In genomic region chr3:108885686-108886530, GRCm38 (mm10) we compare ENCODE assay signal across 9 mouse cellular contexts. TPM values are rescaled to one million over a fixed set of nuclear protein-coding genes. Genes with fewer than 3 reads are reported as not detected.
DNase-seq lines count a peak whose midpoint lies in the region; ATAC-seq and TF ChIP-seq lines count a peak whose summit lies in the region.
"Had no signal": no experiment of that assay in that cellular context is flagged by ENCODE, and none has a peak within 500 bp of the region (broad histone marks: within the 10 kb centered on the region; RNA-seq: fewer than 3 reads in every experiment).

No protein-coding gene starts in this region.

- no peaks in the 10 kb centered on the region for H3K36me3 ChIP-seq in G1E (replicated peaks)
- no peaks in the 10 kb centered on the region for H3K36me3 ChIP-seq in embryonic facial prominence, embryonic 11.5 days (replicated peaks; ENCODE audit: control insufficient read depth, insufficient read depth, low read depth, low read length)
- no peaks in the 10 kb centered on the region for H3K36me3 ChIP-seq in hindbrain, postnatal 0 days (ENCODE audit: insufficient read depth, low read length)
- H3K36me3 ChIP-seq in midbrain, embryonic 15.5 days (replicated peaks): no peaks in the 10 kb centered on the region

- peak; percentile 61 for DNase-seq in G1E (ENCODE audit: low spot score)
- DNase-seq in embryonic facial prominence, embryonic 11.5 days (ENCODE audit: low spot score): no peak
- DNase-seq in hindbrain, postnatal 0 days (ENCODE audit: low spot score): peak; percentile 63
- no peak for DNase-seq in urinary bladder, postnatal 4 days (ENCODE audit: low spot score in 2 of 2)
- DNase-seq in left cerebral cortex, postnatal 14 days (ENCODE audit: low spot score in 2 of 2): no peak
- DNase-seq in ovary, postnatal 14 days (ENCODE audit: low spot score): no peak

- H3K4me1 ChIP-seq in G1E (ENCODE audit: insufficient read depth, low read depth, low read length): peaks cover 26% of the 10 kb centered on the region
- H3K4me1 ChIP-seq in embryonic facial prominence, embryonic 11.5 days (ENCODE audit: control insufficient read depth, insufficient read depth, low read length): no peaks in the 10 kb centered on the region
- H3K4me1 ChIP-seq in hindbrain, postnatal 0 days (ENCODE audit: insufficient read depth, low read length): no peaks in the 10 kb centered on the region
- H3K4me1 ChIP-seq in midbrain, embryonic 15.5 days: 0 out of 2 replicates have a peak, but pooled peaks cover 2% of the 10 kb centered on the region

- no peak overlapping the region for H3K4me2 ChIP-seq in embryonic facial prominence, embryonic 11.5 days (ENCODE audit: low read depth, low read length)
- H3K4me2 ChIP-seq in hindbrain, postnatal 0 days (ENCODE audit: low read depth, low read length): no peak overlapping the region
- H3K4me2 ChIP-seq in midbrain, embryonic 15.5 days: no peak overlapping the region

- WGBS in embryonic facial prominence, embryonic 11.5 days: 53% methylated on average over 9 of the region's 9 CpGs
- 50% methylated on average over 8 of the region's 9 CpGs for WGBS in hindbrain, postnatal 0 days
- WGBS in midbrain, embryonic 15.5 days: 47% methylated on average over 9 of the region's 9 CpGs

- intact Hi-C loops in left cerebral cortex, postnatal 14 days (cut with DNase I): no loop called here

- no peaks in the 10 kb centered on the region for H3K9me3 ChIP-seq in G1E (replicated peaks)
- no peaks in the 10 kb centered on the region for H3K9me3 ChIP-seq in embryonic facial prominence, embryonic 11.5 days (replicated peaks; ENCODE audit: control insufficient read depth, low read length)
- H3K9me3 ChIP-seq in hindbrain, postnatal 0 days (ENCODE audit: low read length): no peaks in the 10 kb centered on the region
- H3K9me3 ChIP-seq in midbrain, embryonic 15.5 days: no peaks in the 10 kb centered on the region

- ATAC-seq in G1E (ENCODE audit: extremely low read depth, insufficient number of reproducible peaks, low FRiP score, poor library complexity, severe bottlenecking): peak; percentile 85
- 0 out of 2 replicates have a peak, but pooled peaks have one; percentile 29 for ATAC-seq in embryonic facial prominence, embryonic 11.5 days (replicated peaks; ENCODE audit: insufficient number of reproducible peaks, low FRiP score, low TSS enrichment, low read depth)
- peak; percentile 76 for ATAC-seq in hindbrain, postnatal 0 days
- ATAC-seq in midbrain, embryonic 15.5 days (replicated peaks): no peak
- ATAC-seq in activated CD4-positive, CD25-positive, alpha-beta regulatory T cell, adult 4 months: no peak

- TF ChIP-seq CTCF in G1E (IDR thresholded peaks at IDR 0.05; ENCODE audit: low read depth, low read length): no peak
- no peak for TF ChIP-seq CTCF in hindbrain, postnatal 0 days (IDR thresholded peaks at IDR 0.05; ENCODE audit: low read depth)

- no peak overlapping the region for H3K27ac ChIP-seq in embryonic facial prominence, embryonic 11.5 days (replicated peaks; ENCODE audit: low read depth, low read length)
- peak overlapping the region; percentile 36; the same call in 1 of the 2 replicates for H3K27ac ChIP-seq in hindbrain, postnatal 0 days
- 0 out of 2 replicates have a peak overlapping the region, but pooled peaks have one; percentile 6 for H3K27ac ChIP-seq in midbrain, embryonic 15.5 days

- no peak overlapping the region for H3K9ac ChIP-seq in embryonic facial prominence, embryonic 11.5 days (replicated peaks; ENCODE audit: low read length)
- H3K9ac ChIP-seq in hindbrain, postnatal 0 days (replicated peaks; ENCODE audit: low read length): no peak overlapping the region
- H3K9ac ChIP-seq in midbrain, embryonic 15.5 days: no peak overlapping the region

- H3K4me3 ChIP-seq in G1E (ENCODE audit: low read depth, low read length): no peak overlapping the region; the same call in 1 of the 2 replicates
- H3K4me3 ChIP-seq in embryonic facial prominence, embryonic 11.5 days (ENCODE audit: low read depth, low read length): no peak overlapping the region
- H3K4me3 ChIP-seq in hindbrain, postnatal 0 days (ENCODE audit: low read length): no peak overlapping the region
- no peak overlapping the region for H3K4me3 ChIP-seq in midbrain, embryonic 15.5 days

- H3K27me3 ChIP-seq in G1E (ENCODE audit: insufficient read depth, low read length): no peaks in the 10 kb centered on the region
- H3K27me3 ChIP-seq in embryonic facial prominence, embryonic 11.5 days (ENCODE audit: control insufficient read depth, insufficient read depth, low read length): no peaks in the 10 kb centered on the region
- no peaks in the 10 kb centered on the region for H3K27me3 ChIP-seq in hindbrain, postnatal 0 days (ENCODE audit: insufficient read depth, low read length)
- no peaks in the 10 kb centered on the region for H3K27me3 ChIP-seq in midbrain, embryonic 15.5 days (replicated peaks)

RNA-seq across cellular contexts. Expression of gene Fndc7, which starts 3.9 kb away (rescaled TPM):
- total RNA-seq in G1E (2014; fragmentation: Nextera tagmentation) (not detected in 2 replicates), G1E (2017) (0.16 and 0.17 TPM in 2 replicates)
- polyA plus RNA-seq in G1E (2012): not detected in 2 replicates
- not detected in 2 replicates for polyA plus RNA-seq in embryonic facial prominence, embryonic 11.5 days (2014; fragmentation: Nextera tagmentation; extraction: Ambion mirVana)
- total RNA-seq in hindbrain, postnatal 0 days (2014; rRNA removed): 0.14 and 0.16 TPM in 2 replicates
- 0.06 TPM in 1 of 2 replicates, not detected in the other for polyA plus RNA-seq in hindbrain, postnatal 0 days (2015; fragmentation: Nextera tagmentation; extraction: Ambion mirVana)
- polyA plus RNA-seq in midbrain, embryonic 15.5 days (2015; fragmentation: Nextera tagmentation; extraction: Ambion mirVana): 0.05 and 0.18 TPM in 2 replicates
- polyA plus RNA-seq in activated CD4-positive, CD25-positive, alpha-beta regulatory T cell, adult 4 months (2017; shearing (Covaris generic)): under 1 TPM; 0.11 to 0.21 TPM
- under 1 TPM in 1 of 2 experiments, not detected in 1; 0.11 TPM for total RNA-seq in left cerebral cortex, postnatal 14 days (2021)
- polyA plus RNA-seq: limb, embryonic 11.5 days had no signal

RNA-seq across cellular contexts. Expression of gene Prpf38b, which starts 25.6 kb away (rescaled TPM):
- total RNA-seq in G1E (2014; fragmentation: Nextera tagmentation) (216 and 235 TPM in 2 replicates), G1E (2017) (151 and 226 TPM in 2 replicates)
- polyA plus RNA-seq in G1E (2012): 117 and 122 TPM in 2 replicates
- 69.1 and 71.3 TPM in 2 replicates for polyA plus RNA-seq in embryonic facial prominence, embryonic 11.5 days (2014; fragmentation: Nextera tagmentation; extraction: Ambion mirVana)
- 23.8 and 26.7 TPM in 2 replicates for total RNA-seq in hindbrain, postnatal 0 days (2014; rRNA removed)
- polyA plus RNA-seq in hindbrain, postnatal 0 days (2015; fragmentation: Nextera tagmentation; extraction: Ambion mirVana): 39.4 and 41.8 TPM in 2 replicates
- 55.8 TPM in 2 replicates for polyA plus RNA-seq in midbrain, embryonic 15.5 days (2015; fragmentation: Nextera tagmentation; extraction: Ambion mirVana)
- 100 to 1,000 TPM; 109 to 118 TPM for polyA plus RNA-seq in activated CD4-positive, CD25-positive, alpha-beta regulatory T cell, adult 4 months (2017; shearing (Covaris generic))
- total RNA-seq in left cerebral cortex, postnatal 14 days (2021): 10 to 100 TPM; 42.2 to 42.8 TPM

RNA-seq across cellular contexts. Expression of gene Stxbp3, which starts 45.6 kb away (rescaled TPM):
- 35.6 and 36.7 TPM in 2 replicates for total RNA-seq in G1E (2014; fragmentation: Nextera tagmentation)
- 27.9 and 28.3 TPM in 2 replicates for total RNA-seq in G1E (2017)
- polyA plus RNA-seq in G1E (2012): 8.6 and 9.4 TPM in 2 replicates
- 28.2 and 29.2 TPM in 2 replicates for polyA plus RNA-seq in embryonic facial prominence, embryonic 11.5 days (2014; fragmentation: Nextera tagmentation; extraction: Ambion mirVana)
- total RNA-seq in hindbrain, postnatal 0 days (2014; rRNA removed): 7.6 and 34.3 TPM in 2 replicates
- 13.4 and 17.1 TPM in 2 replicates for polyA plus RNA-seq in hindbrain, postnatal 0 days (2015; fragmentation: Nextera tagmentation; extraction: Ambion mirVana)
- 14.0 and 14.1 TPM in 2 replicates for polyA plus RNA-seq in midbrain, embryonic 15.5 days (2015; fragmentation: Nextera tagmentation; extraction: Ambion mirVana)
- polyA plus RNA-seq in activated CD4-positive, CD25-positive, alpha-beta regulatory T cell, adult 4 months (2017; shearing (Covaris generic)): 10 to 100 TPM; 58.1 to 69.1 TPM
- total RNA-seq in left cerebral cortex, postnatal 14 days (2021): 10 to 100 TPM; 16.7 to 17.5 TPM

RNA-seq across cellular contexts. Expression of gene Henmt1, which starts 53.8 kb away (rescaled TPM):
- total RNA-seq in G1E (2014; fragmentation: Nextera tagmentation) (not detected in 2 replicates), G1E (2017) (0.06 and 0.22 TPM in 2 replicates)
- not detected in 2 replicates for polyA plus RNA-seq in G1E (2012)
- polyA plus RNA-seq in embryonic facial prominence, embryonic 11.5 days (2014; fragmentation: Nextera tagmentation; extraction: Ambion mirVana): 0.63 and 1.1 TPM in 2 replicates
- total RNA-seq in hindbrain, postnatal 0 days (2014; rRNA removed): 1.0 and 2.2 TPM in 2 replicates
- 2.0 and 2.6 TPM in 2 replicates for polyA plus RNA-seq in hindbrain, postnatal 0 days (2015; fragmentation: Nextera tagmentation; extraction: Ambion mirVana)
- polyA plus RNA-seq in midbrain, embryonic 15.5 days (2015; fragmentation: Nextera tagmentation; extraction: Ambion mirVana): 2.3 and 3.4 TPM in 2 replicates
- polyA plus RNA-seq in activated CD4-positive, CD25-positive, alpha-beta regulatory T cell, adult 4 months (2017; shearing (Covaris generic)): under 1 TPM; 0.24 to 0.90 TPM
- total RNA-seq in left cerebral cortex, postnatal 14 days (2021): 1 to 10 TPM; 2.5 to 3.8 TPM

RNA-seq across cellular contexts. Expression of gene Gm9857, which starts 54.3 kb away (rescaled TPM):
- total RNA-seq in G1E (2014; fragmentation: Nextera tagmentation) (not detected in 2 replicates), G1E (2017) (not detected in 2 replicates)
- polyA plus RNA-seq in G1E (2012): not detected in 2 replicates
- not detected in 2 replicates for polyA plus RNA-seq in embryonic facial prominence, embryonic 11.5 days (2014; fragmentation: Nextera tagmentation; extraction: Ambion mirVana)
- total RNA-seq in hindbrain, postnatal 0 days (2014; rRNA removed): not detected in 2 replicates
- polyA plus RNA-seq in hindbrain, postnatal 0 days (2015; fragmentation: Nextera tagmentation; extraction: Ambion mirVana): 0.54 TPM in 1 of 2 replicates, not detected in the other
- not detected in 2 replicates for polyA plus RNA-seq in midbrain, embryonic 15.5 days (2015; fragmentation: Nextera tagmentation; extraction: Ambion mirVana)
- polyA plus RNA-seq in activated CD4-positive, CD25-positive, alpha-beta regulatory T cell, adult 4 months (2017; shearing (Covaris generic)): not detected
- not detected for total RNA-seq in left cerebral cortex, postnatal 14 days (2021)
- polyA plus RNA-seq: limb, embryonic 11.5 days had no signal

Comparison
In these comparisons a context has a peak if more than half of its experiments do, and no peak if none do; other contexts are left out.
1. ATAC-seq: peak in G1E (single experiment), embryonic facial prominence, embryonic 11.5 days (single experiment) and hindbrain, postnatal 0 days (single experiment); none in midbrain, embryonic 15.5 days (single experiment) and activated CD4-positive, CD25-positive, alpha-beta regulatory T cell, adult 4 months (single experiment).
2. DNase-seq: peak in G1E (single experiment) and hindbrain, postnatal 0 days (single experiment); none in embryonic facial prominence, embryonic 11.5 days (single experiment), urinary bladder, postnatal 4 days (0 of 2), left cerebral cortex, postnatal 14 days (0 of 2) and ovary, postnatal 14 days (single experiment).